Mouse (Mus musculus): ENCODE measurements around the gene Itpk1.
"Not testable (repeated sequence)": the region's sequence is repeated elsewhere in the genome, so short reads cannot be mapped to it uniquely, and the experiment has no call there.

Itpk1 gene

DNA sequence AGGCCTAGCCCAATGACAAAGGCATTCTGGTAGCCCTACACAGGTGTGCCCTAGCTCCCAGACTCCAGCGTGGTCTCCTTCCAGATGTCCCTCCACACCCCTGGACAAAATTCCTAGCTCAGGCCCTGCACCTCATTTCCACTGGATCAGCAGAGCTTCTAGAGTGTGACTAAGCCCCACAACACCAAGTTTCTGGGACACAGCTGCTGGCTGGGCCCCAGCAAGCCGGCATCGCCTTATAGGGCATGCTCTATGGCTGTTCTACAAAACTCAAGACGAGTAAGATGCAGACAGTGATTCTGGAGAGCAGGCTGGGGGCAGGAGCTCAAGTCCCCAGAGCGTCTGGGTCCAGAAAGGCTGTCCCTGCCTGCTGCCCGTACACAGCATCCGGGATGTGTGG lies 43.0 kb downstream of the Itpk1 start:
- DNase-seq (ENCODE audit: low spot score in 2 of 2), result no peak

GRCm38 (mm10) chr12:102660906-102661651 lies 43.7 kb downstream of the Itpk1 start:
- DNase-seq (ENCODE audit: low spot score in 2 of 2), result no peak

DNA sequence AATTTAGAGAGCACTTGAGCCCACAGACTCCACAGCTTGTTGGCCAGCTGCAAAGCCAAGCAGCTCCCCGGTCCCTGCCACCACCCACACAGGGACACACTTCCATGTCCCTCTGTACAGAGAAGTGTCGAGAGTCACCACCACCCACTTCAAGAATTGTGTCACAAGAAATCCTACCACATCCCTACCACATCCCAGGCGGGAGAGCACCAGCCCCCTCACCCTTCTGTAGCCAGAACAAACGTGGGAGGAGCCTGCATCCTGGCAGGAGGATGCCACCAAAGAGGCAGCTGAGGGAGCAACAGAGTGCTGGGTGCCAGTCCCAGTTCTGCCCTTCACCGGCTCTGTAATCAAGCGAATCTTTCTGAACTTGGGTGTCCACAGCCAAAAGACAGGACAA lies 51.7 kb downstream of the Itpk1 start:
- DNase-seq (ENCODE audit: low spot score in 2 of 2), result no peak

DNA sequence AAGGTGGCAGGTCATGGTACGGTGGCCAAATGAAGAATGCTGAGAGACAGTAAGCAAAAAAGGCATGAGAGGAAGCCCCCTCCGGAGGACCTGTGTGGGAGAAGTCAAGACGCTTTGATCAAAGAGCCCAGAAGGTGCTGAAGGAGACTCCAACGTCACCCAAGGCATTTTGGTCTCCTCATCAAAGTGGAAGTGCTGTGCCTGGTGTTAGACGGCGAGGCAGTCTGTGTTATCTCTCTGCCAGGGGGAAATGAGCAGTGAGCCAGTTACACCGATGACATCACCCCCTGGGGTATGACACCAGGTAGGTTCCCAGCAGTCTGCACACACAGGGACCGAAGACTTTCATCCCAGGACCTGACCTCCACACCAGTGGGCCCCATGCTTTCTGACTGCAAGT lies 52.3 kb downstream of the Itpk1 start:
- no peak for DNase-seq (ENCODE audit: low spot score in 2 of 2)

GRCm38 (mm10) chr12:102651871-102652270 lies 52.9 kb downstream of the Itpk1 start:
- no peak for DNase-seq (ENCODE audit: low spot score in 2 of 2)

DNA sequence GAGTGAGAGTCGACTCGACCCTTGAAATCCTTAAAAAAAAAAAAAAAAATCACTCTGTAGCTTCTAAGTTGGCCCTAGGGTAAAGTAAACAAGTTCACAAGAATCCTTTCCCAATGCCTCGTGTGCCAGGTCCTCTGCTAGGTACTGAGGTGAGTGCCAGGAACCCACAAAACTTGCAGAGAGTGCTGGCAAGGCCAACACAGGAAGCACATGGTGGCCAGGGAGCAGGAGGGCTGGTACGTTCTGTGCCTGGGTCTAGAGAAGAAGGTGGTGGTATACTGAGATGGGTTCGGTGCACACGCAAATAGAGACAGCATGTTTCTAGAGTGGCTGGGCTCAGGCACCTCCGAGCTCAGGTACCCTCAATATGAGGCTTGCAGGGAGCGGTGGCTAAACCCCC lies 53.3 kb downstream of the Itpk1 start:
- DNase-seq (ENCODE audit: low spot score in 2 of 2), result no peak

DNA sequence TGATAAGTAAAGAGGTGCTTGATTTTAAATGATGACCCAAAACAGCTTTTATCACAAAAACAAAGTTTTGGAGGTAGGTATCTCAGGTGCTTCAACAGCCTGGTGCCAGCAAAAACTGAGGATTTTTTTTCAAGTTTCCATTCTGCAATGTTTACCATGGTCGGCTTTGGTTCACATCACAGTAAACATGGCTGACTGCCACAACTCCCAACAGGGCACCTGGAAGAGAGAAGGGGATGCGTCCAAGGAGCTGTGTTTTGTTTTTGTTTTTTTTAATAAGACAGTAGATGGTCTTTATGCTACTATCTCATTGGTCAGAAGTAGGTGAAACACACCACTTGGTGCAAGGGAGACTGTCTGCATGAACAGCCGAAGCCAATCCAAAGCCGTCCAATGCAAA lies 54.1 kb downstream of the Itpk1 start:
- DNase-seq (ENCODE audit: low spot score in 2 of 2), result no peak

- DNase-seq (ENCODE audit: low spot score in 2 of 2), result no peak
Measured at GRCm38 (mm10) chr12:102647839-102648564, 56.7 kb downstream of the Itpk1 start.

GRCm38 (mm10) chr12:102646586-102647260 lies 58.0 kb downstream of the Itpk1 start:
- peak in 1 of 2 experiments; percentile 52 for DNase-seq (ENCODE audit: low spot score in 2 of 2)

DNA sequence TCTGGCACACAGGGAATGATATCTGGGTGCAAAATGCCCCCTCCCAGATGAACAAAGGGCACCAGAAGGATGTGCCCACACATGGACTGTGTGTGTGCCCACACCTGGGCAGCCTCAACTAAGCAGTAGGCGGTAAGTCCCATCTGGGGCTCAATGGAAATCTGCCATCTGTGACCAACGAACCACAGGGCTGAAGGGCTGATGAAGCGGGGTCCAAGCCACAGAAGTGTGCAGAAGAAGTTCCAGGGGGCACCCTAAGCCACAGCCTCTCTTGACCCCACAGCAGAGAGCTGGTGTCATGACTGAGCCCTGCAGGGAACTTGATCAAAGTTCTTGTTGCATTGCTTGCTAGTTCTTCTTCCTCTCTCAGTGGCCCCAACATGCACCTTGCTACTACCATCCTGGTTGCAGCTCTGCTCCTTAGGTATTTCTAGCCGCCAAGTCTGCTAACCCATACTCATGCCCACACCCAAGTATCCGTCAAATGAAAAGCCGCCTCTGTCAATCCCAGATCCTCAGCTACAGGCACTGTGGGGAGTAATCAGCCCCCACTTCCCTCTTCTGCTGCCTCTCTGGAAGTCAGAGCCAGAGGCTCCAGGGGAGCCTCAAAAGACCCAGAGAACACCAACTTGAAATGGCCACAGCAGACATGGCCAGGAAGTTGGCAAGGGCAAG lies 58.7 kb downstream of the Itpk1 start:
- peak in 1 of 2 experiments; percentile 40 for DNase-seq (ENCODE audit: low spot score in 2 of 2)

DNA sequence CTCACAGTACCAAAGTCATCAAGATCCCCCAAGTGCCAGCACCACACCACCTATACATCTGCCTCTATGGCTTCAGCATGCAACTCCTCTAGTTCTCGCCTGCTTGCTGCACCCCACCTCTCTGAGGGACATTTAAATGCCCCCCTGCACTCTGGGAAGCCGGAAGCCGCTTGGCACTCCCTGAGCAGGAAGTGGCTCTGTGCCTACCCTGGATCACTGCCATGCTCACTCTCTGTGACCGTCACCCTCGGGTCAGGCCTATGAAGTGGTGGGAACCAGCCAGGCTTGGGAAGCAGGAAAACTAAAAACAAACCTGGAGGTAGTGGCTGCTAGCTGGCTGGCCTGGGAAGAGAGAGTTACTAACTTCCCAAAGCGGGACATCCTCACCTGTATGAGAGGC lies 61.4 kb downstream of the Itpk1 start:
- DNase-seq (ENCODE audit: low spot score in 2 of 2), result peak in 1 of 2 experiments; percentile 53

DNA sequence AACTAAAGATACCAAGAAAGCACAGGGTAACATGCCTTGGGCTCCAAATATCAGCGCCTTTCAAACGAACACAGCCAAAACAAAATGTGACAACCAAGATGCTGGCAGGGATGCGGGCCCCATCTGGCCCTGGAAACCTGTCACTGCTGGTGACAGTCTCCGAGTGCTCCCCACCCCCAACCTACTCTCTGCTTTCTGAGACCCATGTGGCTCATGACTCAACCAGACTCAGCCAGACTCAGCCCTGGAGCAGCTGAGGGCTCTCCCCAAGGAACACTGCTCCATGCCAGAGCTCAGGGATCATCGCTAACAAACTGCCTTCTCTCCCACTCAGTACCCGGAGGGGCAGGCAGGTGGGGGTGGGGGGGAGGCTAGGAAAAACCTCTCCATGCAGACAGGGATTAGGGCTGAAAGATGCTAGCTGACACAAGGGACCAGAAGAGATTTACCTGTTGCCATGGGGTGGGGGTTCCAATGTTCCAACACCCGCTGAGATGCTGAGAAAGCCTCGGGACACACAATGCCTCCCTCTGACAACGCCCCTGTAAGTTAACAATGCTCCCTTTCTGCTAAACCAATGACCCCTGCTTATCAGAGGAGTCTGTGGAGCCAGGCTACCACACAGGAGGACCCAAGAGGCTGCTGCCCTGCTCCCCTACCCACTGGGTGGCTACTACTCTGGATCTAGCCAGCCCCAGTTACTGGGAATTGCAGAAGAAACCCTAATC lies 64.1 kb downstream of the Itpk1 start:
- no peak for DNase-seq (ENCODE audit: low spot score in 2 of 2)

DNA sequence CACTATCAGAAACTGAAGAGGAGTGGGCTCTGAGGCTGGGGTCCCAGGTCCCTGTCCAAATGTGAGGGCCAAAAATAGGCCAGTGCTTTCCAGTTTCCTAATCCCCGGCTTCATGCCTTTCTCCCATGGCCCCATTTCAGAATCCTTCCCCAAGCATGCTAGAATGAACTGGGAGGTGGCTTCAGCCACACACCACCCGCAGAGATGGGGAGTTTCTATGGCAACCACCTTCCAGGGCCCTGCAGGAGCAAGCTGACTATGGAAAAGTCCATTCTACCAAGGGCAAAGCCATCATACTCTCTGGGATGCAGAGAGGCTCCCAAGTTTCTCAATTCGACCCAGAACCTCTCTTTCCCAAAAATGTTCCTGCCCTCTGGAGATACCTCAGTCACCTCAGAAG lies 65.9 kb downstream of the Itpk1 start:
- no peak for DNase-seq (ENCODE audit: low spot score in 2 of 2)

GRCm38 (mm10) chr12:102637235-102637634 lies 67.5 kb downstream of the Itpk1 start:
- no peak for DNase-seq (ENCODE audit: low spot score in 2 of 2)

GRCm38 (mm10) chr12:102634436-102635050 lies 70.2 kb downstream of the Itpk1 start:
- DNase-seq (ENCODE audit: low spot score in 2 of 2), result no peak

DNA sequence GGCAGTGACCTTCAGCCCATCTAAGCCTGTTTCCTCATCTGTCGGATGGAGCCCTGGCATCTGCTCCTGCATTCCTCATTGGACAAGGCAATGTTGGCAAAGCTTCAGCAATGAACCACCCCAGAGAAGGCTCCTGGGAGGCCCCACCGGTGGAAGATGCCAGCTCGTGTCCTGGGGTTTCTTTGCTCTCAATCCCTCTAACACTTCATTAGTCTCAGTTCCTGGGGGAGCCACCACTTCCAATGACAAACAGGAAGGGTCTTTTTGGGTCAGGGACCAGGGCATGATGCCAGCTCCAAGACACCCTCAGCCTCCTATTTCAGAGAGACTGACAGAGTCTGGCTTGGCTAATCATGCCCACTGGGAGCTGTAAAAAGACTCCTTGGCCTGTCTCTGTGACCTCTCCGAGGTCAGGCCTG lies 71.6 kb downstream of the Itpk1 start:
- no peak for DNase-seq (ENCODE audit: low spot score in 2 of 2)

- DNase-seq (ENCODE audit: low spot score in 2 of 2), result no peak
Measured at GRCm38 (mm10) chr12:102631690-102632089, 73.0 kb downstream of the Itpk1 start.

GRCm38 (mm10) chr12:102630471-102630870 lies 74.3 kb downstream of the Itpk1 start:
- not testable (repeated sequence) for DNase-seq (ENCODE audit: low spot score in 2 of 2)

- no peak for DNase-seq (ENCODE audit: low spot score in 2 of 2)
Measured at GRCm38 (mm10) chr12:102628221-102628620, 76.5 kb downstream of the Itpk1 start.

GRCm38 (mm10) chr12:102627545-102627944 lies 77.2 kb downstream of the Itpk1 start:
- no peak for DNase-seq (ENCODE audit: low spot score in 2 of 2)

GRCm38 (mm10) chr12:102626841-102627240 lies 77.9 kb downstream of the Itpk1 start:
- DNase-seq (ENCODE audit: low spot score in 2 of 2), result no peak
